Mouse (Mus musculus) cortical plate, adult 2 months (tissue): ENCODE measurements around the gene Rbm28.

Experiments
- CTCF ChIP-seq: fragments of 200-500 bp; IDR thresholded peaks from 2 replicates; pipeline ENCODE4 v1.5.1; 2011; ENCODE audit warnings: mild to moderate bottlenecking, control low read depth, low read length; ENCODE audit not compliant: insufficient read depth; ENCODE audit errors: extremely low read depth
- POLR2A ChIP-seq: fragments of 200-500 bp; IDR thresholded peaks from 2 replicates; pipeline ENCODE4 v1.6.1; 2011; ENCODE audit warnings: mild to moderate bottlenecking, low read length, control low read depth; ENCODE audit not compliant: insufficient read depth; ENCODE audit errors: extremely low read depth

- TF ChIP-seq POLR2A (no peak), CTCF (no peak)
Measured at GRCm38 (mm10) chr6:29087921-29088709, 76.7 kb downstream of the Rbm28 start.
